Mouse (Mus musculus): ENCODE measurements around the gene Il10ra. TPM values are rescaled to one million over a fixed set of nuclear protein-coding genes. Genes with fewer than 3 reads are reported as not detected.

The Il10ra gene
- polyA plus RNA-seq, 1 experiment from 2014 or later = 0.32 TPM

DNA sequence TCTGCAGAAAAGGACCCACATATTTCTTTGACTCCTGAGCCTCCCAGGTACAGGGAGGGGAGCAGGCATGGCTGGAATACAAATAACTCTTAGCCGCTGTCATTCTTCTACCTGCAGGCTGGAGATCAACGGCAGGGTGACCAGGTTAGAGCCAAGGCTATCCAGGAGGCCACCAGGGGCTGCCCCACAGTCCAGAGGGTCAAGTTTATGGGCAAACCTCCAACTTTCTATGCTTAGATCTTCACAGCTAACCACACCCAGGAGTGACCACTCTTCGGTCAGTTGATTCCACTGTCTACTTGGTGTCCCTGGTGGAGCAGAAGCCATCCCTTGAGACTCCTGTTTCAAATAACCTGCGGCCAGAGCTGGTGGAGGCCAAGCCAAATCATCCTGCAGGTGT, 13.5 kb downstream of the Il10ra start:
- no peak overlapping the region for H3K9ac ChIP-seq
- H3K4me3 ChIP-seq = no peak overlapping the region
- ATAC-seq = no peak
- H3K36me3 ChIP-seq (ENCODE audit: poor library complexity, severe bottlenecking) = no peaks in the 10 kb centered on the region
- H3K4me1 ChIP-seq = no peaks in the 10 kb centered on the region
- no peak overlapping the region for H3K27ac ChIP-seq
- H3K9me3 ChIP-seq (replicated peaks) = no peaks in the 10 kb centered on the region
- 93% methylated on average over 4 of the region's 4 CpGs for WGBS
- H3K4me2 ChIP-seq = no peak overlapping the region
- no peaks in the 10 kb centered on the region for H3K27me3 ChIP-seq

GRCm38 (mm10) chr9:45254605-45255004, 14.3 kb downstream of the Il10ra start:
- no peaks in the 10 kb centered on the region for H3K9me3 ChIP-seq (replicated peaks)
- no peak overlapping the region for H3K27ac ChIP-seq
- H3K27me3 ChIP-seq = no peaks in the 10 kb centered on the region
- H3K9ac ChIP-seq = no peak overlapping the region
- H3K4me3 ChIP-seq = no peak overlapping the region
- no peaks in the 10 kb centered on the region for H3K4me1 ChIP-seq
- H3K4me2 ChIP-seq = no peak overlapping the region
- 68% methylated on average over 4 of the region's 4 CpGs for WGBS
- no peaks in the 10 kb centered on the region for H3K36me3 ChIP-seq (ENCODE audit: poor library complexity, severe bottlenecking)
- ATAC-seq = no peak

DNA sequence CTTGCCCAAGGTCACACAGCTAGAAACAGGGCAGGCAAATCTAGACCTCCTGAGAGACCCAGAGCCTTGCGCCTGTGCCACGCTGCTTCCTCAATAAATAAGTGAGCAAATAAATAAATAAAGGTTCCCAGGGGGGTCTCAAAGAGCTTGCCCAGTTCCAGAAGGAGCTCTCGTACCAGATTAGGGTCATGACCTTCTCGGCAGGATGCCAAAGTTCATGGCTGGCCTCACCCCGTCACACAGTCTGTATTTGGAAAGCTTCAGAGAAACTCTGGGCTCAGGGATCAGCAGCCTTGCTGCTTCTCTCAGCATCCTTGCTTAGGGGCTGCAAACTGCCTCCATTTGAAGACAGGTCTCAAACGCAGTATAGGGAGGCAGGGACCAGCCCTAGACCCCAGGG, 14.9 kb downstream of the Il10ra start:
- H3K9me3 ChIP-seq (replicated peaks) = no peaks in the 10 kb centered on the region
- 56% methylated on average over 6 of the region's 6 CpGs for WGBS

GRCm38 (mm10) chr9:45252395-45252794, 16.6 kb downstream of the Il10ra start:
- 77% methylated on average over 6 of the region's 6 CpGs for WGBS
- Histone ChIP-seq H3K27ac (no peak overlapping the region), H3K36me3 (ENCODE audit: poor library complexity, severe bottlenecking) (no peaks in the 10 kb centered on the region), H3K4me3 (no peak overlapping the region), H3K27me3 (no peaks in the 10 kb centered on the region), H3K4me2 (no peak overlapping the region), H3K9me3 (replicated peaks) (no peaks in the 10 kb centered on the region), H3K9ac (no peak overlapping the region), H3K4me1 (no peaks in the 10 kb centered on the region)
- ATAC-seq = no peak

More for the DNA sequence above, 14.9 kb downstream of the Il10ra start:
- Histone ChIP-seq H3K9ac (no peak overlapping the region), H3K4me1 (no peaks in the 10 kb centered on the region), H3K4me3 (no peak overlapping the region), H3K27ac (no peak overlapping the region), H3K27me3 (no peaks in the 10 kb centered on the region), H3K36me3 (ENCODE audit: poor library complexity, severe bottlenecking) (no peaks in the 10 kb centered on the region), H3K4me2 (no peak overlapping the region)
- ATAC-seq = no peak

DNA sequence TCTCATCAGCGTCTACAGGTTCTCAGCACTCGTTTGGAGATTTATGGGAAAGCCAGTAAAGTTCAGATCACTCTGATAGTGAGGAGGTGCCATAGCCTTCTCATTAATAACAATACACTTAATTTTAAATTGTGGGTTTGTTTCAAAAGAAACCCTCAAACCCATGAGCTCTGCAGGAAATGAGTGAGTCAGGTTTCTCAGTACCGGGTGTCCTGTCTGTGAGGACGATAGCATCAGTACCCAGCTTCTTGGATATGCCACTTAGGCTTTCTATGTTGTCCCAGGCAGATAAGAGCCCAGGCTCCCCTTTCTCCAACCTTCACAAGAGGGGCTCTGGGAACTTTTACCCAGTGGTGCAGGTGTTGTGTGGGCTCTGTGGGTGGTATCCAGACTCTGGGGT, 17.0 kb downstream of the Il10ra start:
- Histone ChIP-seq H3K4me2 (no peak overlapping the region), H3K4me3 (no peak overlapping the region), H3K27ac (no peak overlapping the region), H3K9ac (no peak overlapping the region), H3K4me1 (no peaks in the 10 kb centered on the region), H3K27me3 (no peaks in the 10 kb centered on the region), H3K9me3 (replicated peaks) (no peaks in the 10 kb centered on the region), H3K36me3 (ENCODE audit: poor library complexity, severe bottlenecking) (no peaks in the 10 kb centered on the region)
- no peak for ATAC-seq
- WGBS = 86% methylated on average over 4 of the region's 4 CpGs

DNA sequence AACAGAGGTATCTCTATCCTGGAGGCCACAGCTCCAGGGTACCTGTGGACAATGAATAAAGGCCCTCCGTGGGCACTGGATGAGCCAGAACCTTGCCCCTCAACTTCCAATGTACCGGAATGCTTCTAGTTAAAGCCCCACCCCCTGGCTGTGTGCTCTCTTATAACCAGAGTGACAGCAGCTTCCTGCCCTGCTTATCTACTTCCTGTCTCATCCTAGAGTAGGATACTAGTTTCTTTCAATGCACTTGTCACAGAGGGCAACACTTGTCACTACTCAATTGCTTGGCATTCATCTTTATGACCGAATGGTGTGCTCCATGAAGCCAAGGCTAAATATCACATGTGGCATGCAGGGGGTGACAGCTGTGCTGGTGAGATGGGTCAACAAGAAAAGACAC, 17.7 kb downstream of the Il10ra start:
- no peak overlapping the region for H3K4me2 ChIP-seq
- H3K9me3 ChIP-seq (replicated peaks) = no peaks in the 10 kb centered on the region
- WGBS = 89% methylated on average over 3 of the region's 3 CpGs
- no peaks in the 10 kb centered on the region for H3K36me3 ChIP-seq (ENCODE audit: poor library complexity, severe bottlenecking)
- no peak for ATAC-seq
- no peaks in the 10 kb centered on the region for H3K4me1 ChIP-seq
- no peaks in the 10 kb centered on the region for H3K27me3 ChIP-seq
- H3K9ac ChIP-seq = no peak overlapping the region
- H3K27ac ChIP-seq = no peak overlapping the region
- no peak overlapping the region for H3K4me3 ChIP-seq

- no peak overlapping the region for H3K9ac ChIP-seq
- no peaks in the 10 kb centered on the region for H3K27me3 ChIP-seq
- no peaks in the 10 kb centered on the region for H3K36me3 ChIP-seq (ENCODE audit: poor library complexity, severe bottlenecking)
- 91% methylated on average over 7 of the region's 7 CpGs for WGBS
- H3K27ac ChIP-seq = no peak overlapping the region
- H3K4me1 ChIP-seq = no peaks in the 10 kb centered on the region
- no peak overlapping the region for H3K4me3 ChIP-seq
- no peak overlapping the region for H3K4me2 ChIP-seq
- no peaks in the 10 kb centered on the region for H3K9me3 ChIP-seq (replicated peaks)
- no peak for ATAC-seq
Measured at GRCm38 (mm10) chr9:45250306-45250705, 18.6 kb downstream of the Il10ra start.

GRCm38 (mm10) chr9:45247536-45247935, 21.4 kb downstream of the Il10ra start:
- WGBS = 55% methylated on average over 2 of the region's 2 CpGs
- ATAC-seq = no peak
- H3K36me3 ChIP-seq (ENCODE audit: poor library complexity, severe bottlenecking) = no peaks in the 10 kb centered on the region
- H3K9me3 ChIP-seq (replicated peaks) = no peaks in the 10 kb centered on the region
- no peak overlapping the region for H3K4me2 ChIP-seq
- no peak overlapping the region for H3K9ac ChIP-seq
- H3K27ac ChIP-seq = no peak overlapping the region
- H3K27me3 ChIP-seq = no peaks in the 10 kb centered on the region
- no peak overlapping the region for H3K4me3 ChIP-seq
- no peaks in the 10 kb centered on the region for H3K4me1 ChIP-seq

DNA sequence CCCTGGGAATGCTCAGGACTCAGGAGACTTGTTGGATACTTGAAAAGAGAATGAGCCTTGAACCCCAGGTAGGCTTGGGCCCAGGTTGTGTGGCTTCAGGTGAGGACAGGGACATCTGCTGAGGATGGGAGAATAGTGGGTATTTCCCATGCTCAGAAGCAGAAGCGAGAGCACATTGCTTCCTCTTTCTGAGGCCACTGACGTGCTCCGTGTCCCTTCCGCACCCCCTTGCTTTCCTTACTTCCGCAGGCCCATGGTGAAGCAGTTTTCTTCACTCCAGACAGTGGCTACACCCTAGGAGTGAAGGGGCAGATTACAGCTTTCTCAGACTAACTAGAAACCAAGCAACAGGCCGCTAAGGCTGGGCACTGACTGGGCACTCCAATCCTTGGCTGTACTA, 22.9 kb downstream of the Il10ra start:
- Histone ChIP-seq H3K9ac (no peak overlapping the region), H3K27ac (no peak overlapping the region), H3K4me1 (no peaks in the 10 kb centered on the region), H3K36me3 (ENCODE audit: poor library complexity, severe bottlenecking) (no peaks in the 10 kb centered on the region), H3K27me3 (no peaks in the 10 kb centered on the region), H3K4me3 (no peak overlapping the region), H3K9me3 (replicated peaks) (no peaks in the 10 kb centered on the region), H3K4me2 (no peak overlapping the region)
- ATAC-seq = no peak
- 96% methylated on average over 6 of the region's 6 CpGs for WGBS

GRCm38 (mm10) chr9:45245432-45245831, 23.5 kb downstream of the Il10ra start:
- H3K9me3 ChIP-seq (replicated peaks) = no peaks in the 10 kb centered on the region
- H3K4me1 ChIP-seq = no peaks in the 10 kb centered on the region
- H3K27ac ChIP-seq = no peak overlapping the region
- WGBS = 71% methylated on average over 1 of the region's 1 CpGs
- no peak overlapping the region for H3K4me3 ChIP-seq
- no peaks in the 10 kb centered on the region for H3K36me3 ChIP-seq (ENCODE audit: poor library complexity, severe bottlenecking)
- no peak for ATAC-seq
- no peaks in the 10 kb centered on the region for H3K27me3 ChIP-seq
- H3K9ac ChIP-seq = no peak overlapping the region
- no peak overlapping the region for H3K4me2 ChIP-seq

DNA sequence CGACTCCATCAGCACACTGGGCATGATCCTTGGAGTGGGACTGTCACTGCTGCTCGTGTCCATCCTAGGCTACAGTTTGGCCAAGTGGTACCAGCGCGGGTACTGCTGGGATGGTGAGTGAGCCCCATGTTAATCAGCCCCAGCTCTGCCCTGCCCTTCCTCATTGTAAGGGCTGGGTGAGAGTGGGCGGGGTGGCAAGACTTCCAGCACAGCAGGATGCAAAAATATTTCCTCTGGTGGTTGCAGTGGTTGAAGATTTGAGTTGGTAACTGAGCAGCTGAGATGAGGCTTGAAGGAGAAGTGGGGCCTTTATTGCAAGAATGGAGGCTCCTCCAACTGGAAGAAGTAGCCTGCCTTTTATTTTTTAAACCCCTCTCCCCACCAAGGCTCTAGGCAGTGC, 27.6 kb downstream of the Il10ra start:
- no peak for ATAC-seq
- H3K27me3 ChIP-seq = no peaks in the 10 kb centered on the region
- H3K9me3 ChIP-seq (replicated peaks) = no peaks in the 10 kb centered on the region
- no peak overlapping the region for H3K9ac ChIP-seq
- H3K27ac ChIP-seq = no peak overlapping the region
- no peaks in the 10 kb centered on the region for H3K4me1 ChIP-seq
- no peak overlapping the region for H3K4me2 ChIP-seq
- 81% methylated on average over 5 of the region's 5 CpGs for WGBS
- no peak overlapping the region for H3K4me3 ChIP-seq
- no peaks in the 10 kb centered on the region for H3K36me3 ChIP-seq (ENCODE audit: poor library complexity, severe bottlenecking)

- WGBS = 55% methylated on average over 7 of the region's 7 CpGs
- no peaks in the 10 kb centered on the region for H3K36me3 ChIP-seq (ENCODE audit: poor library complexity, severe bottlenecking)
- H3K4me1 ChIP-seq = no peaks in the 10 kb centered on the region
- no peak overlapping the region for H3K27ac ChIP-seq
- no peak for ATAC-seq
- H3K27me3 ChIP-seq = no peaks in the 10 kb centered on the region
- no peak overlapping the region for H3K4me3 ChIP-seq
- no peaks in the 10 kb centered on the region for H3K9me3 ChIP-seq (replicated peaks)
- no peak overlapping the region for H3K9ac ChIP-seq
- H3K4me2 ChIP-seq = no peak overlapping the region
Measured at GRCm38 (mm10) chr9:45236744-45237143, 32.2 kb downstream of the Il10ra start.

GRCm38 (mm10) chr9:45235668-45236227, 33.2 kb downstream of the Il10ra start:
- no peak overlapping the region for H3K4me3 ChIP-seq
- 87% methylated on average over 6 of the region's 6 CpGs for WGBS
- H3K36me3 ChIP-seq (ENCODE audit: poor library complexity, severe bottlenecking) = no peaks in the 10 kb centered on the region
- no peak for ATAC-seq
- H3K9ac ChIP-seq = no peak overlapping the region
- H3K4me2 ChIP-seq = no peak overlapping the region
- H3K27me3 ChIP-seq = no peaks in the 10 kb centered on the region
- no peak overlapping the region for H3K27ac ChIP-seq
- no peaks in the 10 kb centered on the region for H3K4me1 ChIP-seq
- H3K9me3 ChIP-seq (replicated peaks) = no peaks in the 10 kb centered on the region

All from forebrain, embryonic 13.5 days (tissue).